Mouse (Mus musculus) adrenal gland, postnatal 14 days (tissue): Measurements from ENCODE around the gene Gopc. TPM values are rescaled to one million over a fixed set of nuclear protein-coding genes. Genes with fewer than 3 reads are reported as not detected.
"Not testable (repeated sequence)": the region's sequence is repeated elsewhere in the genome, so short reads cannot be mapped to it uniquely, and the experiment has no call there.

ENCODE experiments used
- DNase-seq: peaks from one replicate; pipeline ENCODE4 v3.0.0; 2021; ENCODE audit warnings: mixed read lengths
- total RNA-seq: library from RNA; stranded (reverse); gene quantifications from 2 replicates; pipeline ENCODE4 v1.2.3, GENCODE M21; 2021

Gopc gene
- total RNA-seq, 1 experiment from 2014 or later, result 23.9 TPM

- DNase-seq, result not testable (repeated sequence)
Measured at GRCm38 (mm10) chr10:52298568-52298967, 83.4 kb downstream of the Gopc start.

DNA sequence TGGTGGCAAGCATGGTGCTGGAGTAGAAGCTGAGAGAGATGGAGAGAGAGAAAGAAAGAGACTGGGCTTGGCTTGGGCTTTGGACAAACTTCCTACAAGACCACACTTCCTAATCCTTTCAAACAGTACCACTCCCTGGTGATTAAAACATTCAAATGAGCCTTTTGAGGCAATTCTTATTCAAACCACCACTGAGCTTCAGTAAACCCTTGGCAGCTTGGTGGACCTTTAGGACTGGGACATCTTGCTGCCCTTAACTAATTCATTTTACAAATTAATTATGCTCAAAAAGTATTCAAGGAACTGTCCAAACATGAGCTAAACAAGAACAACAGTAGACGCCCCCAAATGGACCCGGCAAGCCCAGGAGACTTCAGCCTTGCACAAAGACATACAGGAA, 86.0 kb downstream of the Gopc start:
- DNase-seq, result no peak

- no peak for DNase-seq
Measured at GRCm38 (mm10) chr10:52293921-52294577, 87.9 kb downstream of the Gopc start.

- not testable (repeated sequence) for DNase-seq
Measured at GRCm38 (mm10) chr10:52292391-52292790, 89.5 kb downstream of the Gopc start.

GRCm38 (mm10) chr10:52289261-52289660, 92.7 kb downstream of the Gopc start:
- DNase-seq, result no peak

- no peak for DNase-seq
Measured at GRCm38 (mm10) chr10:52287852-52288533, 93.9 kb downstream of the Gopc start.

Other genes with a start within 250 kb of the Gopc start
- not detected in 2 replicates for gene Ros1, start 186.9 kb downstream of the Gopc start, total RNA-seq
- 6.3 and 7.0 TPM in 2 replicates for gene Dcbld1, start 148.5 kb downstream of the Gopc start, total RNA-seq
- not detected in 2 replicates for gene Gm26741, start 23.4 kb downstream of the Gopc start, total RNA-seq
- gene Nepn, start 6.8 kb upstream of the Gopc start, total RNA-seq, result 0.22 and 0.26 TPM in 2 replicates
- gene Nus1, start 35.4 kb upstream of the Gopc start, total RNA-seq, result 46.4 and 51.4 TPM in 2 replicates